Mouse (Mus musculus): Measurements from ENCODE around the gene Rpl9-ps1. TPM values are rescaled to one million over a fixed set of nuclear protein-coding genes. Genes with fewer than 3 reads are reported as not detected.
A peak's percentile ranks its signal among the peaks of the same experiment; 100 is the strongest.

The Rpl9-ps1 gene
- polyA plus RNA-seq, 1 experiment from 2014 or later, result not detected

DNA sequence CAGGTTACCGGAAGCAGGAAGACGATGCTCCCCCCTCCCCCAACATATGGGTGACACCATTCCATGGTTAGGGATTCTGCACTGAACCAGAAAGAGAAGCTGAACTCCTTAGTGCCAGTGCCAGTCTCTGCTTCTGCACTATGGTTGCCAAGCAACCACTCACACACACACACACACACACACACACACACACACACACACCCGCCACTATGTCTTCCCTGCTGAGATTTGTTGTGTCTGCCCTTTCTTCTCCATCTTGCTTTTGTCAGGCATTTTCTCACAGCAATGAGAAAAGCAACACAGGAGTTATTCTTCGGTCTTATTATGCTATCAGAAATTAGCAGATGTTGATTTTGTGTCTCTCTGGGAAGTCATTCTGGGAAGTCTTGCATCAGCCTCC is 11.0 kb downstream of the Rpl9-ps1 start:
- no peak overlapping the region for H3K9ac ChIP-seq (replicated peaks; ENCODE audit: low read length)
- peak; percentile 39 for DNase-seq

DNA sequence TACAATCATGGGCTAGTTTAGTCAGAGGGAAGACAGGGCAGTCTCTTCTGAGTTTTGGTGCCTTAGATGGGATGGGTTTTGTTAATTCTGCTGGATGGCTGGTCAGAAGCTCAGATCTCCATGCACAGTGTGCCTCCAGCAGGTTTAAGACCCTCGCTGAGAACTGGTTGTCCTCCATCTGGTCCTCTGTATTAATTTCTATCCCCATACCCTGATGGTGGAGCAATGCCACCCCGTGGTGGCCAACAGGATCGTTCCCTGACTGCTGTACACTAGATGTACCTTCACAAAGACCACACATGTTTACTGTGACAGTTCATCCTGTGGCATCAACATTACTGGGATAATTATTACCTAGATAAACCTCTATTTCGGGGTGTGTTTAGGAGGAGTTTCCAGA is 12.7 kb downstream of the Rpl9-ps1 start:
- WGBS, result 69% methylated on average over 4 of the region's 4 CpGs
- no peak for DNase-seq
- H3K36me3 ChIP-seq (ENCODE audit: control insufficient read depth, insufficient read depth, low read length), result no peaks in the 10 kb centered on the region
- H3K4me3 ChIP-seq (replicated peaks; ENCODE audit: low read depth, low read length), result no peak overlapping the region
- no peaks in the 10 kb centered on the region for H3K27me3 ChIP-seq (ENCODE audit: control insufficient read depth, insufficient read depth, low read length)
- no peak overlapping the region for H3K27ac ChIP-seq (replicated peaks; ENCODE audit: low read depth, low read length)
- H3K9me3 ChIP-seq (ENCODE audit: control insufficient read depth, low read length), result no peaks in the 10 kb centered on the region
- no peak overlapping the region for H3K4me2 ChIP-seq (ENCODE audit: low read length)
- ATAC-seq (ENCODE audit: low FRiP score, low TSS enrichment), result no peak
- H3K9ac ChIP-seq (replicated peaks; ENCODE audit: low read length), result no peak overlapping the region
- H3K4me1 ChIP-seq (ENCODE audit: control insufficient read depth, insufficient read depth, low read length), result no peaks in the 10 kb centered on the region

More for the DNA sequence above, 11.0 kb downstream of the Rpl9-ps1 start:
- no peaks in the 10 kb centered on the region for H3K36me3 ChIP-seq (ENCODE audit: control insufficient read depth, insufficient read depth, low read length)
- ATAC-seq (ENCODE audit: low FRiP score, low TSS enrichment), result no peak
- H3K27ac ChIP-seq (replicated peaks; ENCODE audit: low read depth, low read length), result no peak overlapping the region
- H3K9me3 ChIP-seq (ENCODE audit: control insufficient read depth, low read length), result no peaks in the 10 kb centered on the region
- no peaks in the 10 kb centered on the region for H3K4me1 ChIP-seq (ENCODE audit: control insufficient read depth, insufficient read depth, low read length)
- H3K4me2 ChIP-seq (ENCODE audit: low read length), result no peak overlapping the region
- no peaks in the 10 kb centered on the region for H3K27me3 ChIP-seq (ENCODE audit: control insufficient read depth, insufficient read depth, low read length)
- H3K4me3 ChIP-seq (replicated peaks; ENCODE audit: low read depth, low read length), result no peak overlapping the region
- WGBS, result 39% methylated on average over 4 of the region's 4 CpGs

DNA sequence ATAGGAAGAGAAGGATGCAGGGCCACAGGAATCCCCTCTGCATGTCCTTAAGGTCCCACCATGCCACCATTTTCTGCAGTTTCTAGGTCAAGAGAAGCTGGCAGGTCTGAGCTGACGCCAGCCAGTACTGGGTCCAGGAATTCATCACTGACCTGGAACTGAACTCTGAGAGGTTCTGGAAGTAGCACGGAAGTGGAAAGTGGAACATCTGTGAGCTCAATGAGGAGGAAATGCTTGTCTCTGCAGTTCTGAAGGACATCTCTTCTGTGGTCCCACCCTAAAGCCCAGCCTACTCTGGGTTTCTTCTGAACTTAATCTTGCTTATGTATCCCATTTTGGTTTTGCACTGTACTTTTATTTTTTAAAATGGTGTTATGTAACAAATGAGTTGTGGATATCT is 14.4 kb downstream of the Rpl9-ps1 start:
- no peak overlapping the region for H3K4me3 ChIP-seq (replicated peaks; ENCODE audit: low read depth, low read length)
- no peak overlapping the region for H3K9ac ChIP-seq (replicated peaks; ENCODE audit: low read length)
- no peaks in the 10 kb centered on the region for H3K4me1 ChIP-seq (ENCODE audit: control insufficient read depth, insufficient read depth, low read length)
- H3K4me2 ChIP-seq (ENCODE audit: low read length), result no peak overlapping the region
- no peaks in the 10 kb centered on the region for H3K27me3 ChIP-seq (ENCODE audit: control insufficient read depth, insufficient read depth, low read length)
- H3K27ac ChIP-seq (replicated peaks; ENCODE audit: low read depth, low read length), result no peak overlapping the region
- no peaks in the 10 kb centered on the region for H3K36me3 ChIP-seq (ENCODE audit: control insufficient read depth, insufficient read depth, low read length)
- no peaks in the 10 kb centered on the region for H3K9me3 ChIP-seq (ENCODE audit: control insufficient read depth, low read length)
- DNase-seq (no peak), ATAC-seq (ENCODE audit: low FRiP score, low TSS enrichment) (no peak)
- 94% methylated on average over 2 of the region's 2 CpGs for WGBS

DNA sequence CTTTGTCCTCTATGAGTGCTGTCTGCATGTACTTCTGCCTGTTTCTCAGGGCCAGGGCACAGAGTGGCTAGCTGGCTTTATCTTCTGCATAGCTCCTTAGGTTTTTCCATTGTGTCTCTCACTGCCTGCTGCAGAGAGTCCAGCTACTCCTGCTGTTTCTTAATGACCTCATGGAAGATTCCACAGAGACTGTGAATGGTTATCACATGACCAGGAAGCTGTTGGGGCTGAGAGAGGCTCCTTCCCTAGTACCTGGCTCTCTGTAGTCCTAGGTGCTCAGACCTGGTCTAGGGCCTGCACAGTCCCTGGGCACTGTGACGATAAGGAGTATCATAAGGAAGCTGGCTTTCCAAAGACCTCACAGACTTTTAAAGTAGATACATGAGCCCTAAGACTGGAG is 14.8 kb downstream of the Rpl9-ps1 start:
- ATAC-seq (ENCODE audit: low FRiP score, low TSS enrichment) (no peak), DNase-seq (no peak)
- Histone ChIP-seq H3K4me2 (ENCODE audit: low read length) (no peak overlapping the region), H3K27ac (replicated peaks; ENCODE audit: low read depth, low read length) (no peak overlapping the region), H3K9me3 (ENCODE audit: control insufficient read depth, low read length) (no peaks in the 10 kb centered on the region), H3K36me3 (ENCODE audit: control insufficient read depth, insufficient read depth, low read length) (no peaks in the 10 kb centered on the region), H3K9ac (replicated peaks; ENCODE audit: low read length) (no peak overlapping the region), H3K4me1 (ENCODE audit: control insufficient read depth, insufficient read depth, low read length) (no peaks in the 10 kb centered on the region), H3K27me3 (ENCODE audit: control insufficient read depth, insufficient read depth, low read length) (no peaks in the 10 kb centered on the region), H3K4me3 (replicated peaks; ENCODE audit: low read depth, low read length) (no peak overlapping the region)
- 94% methylated on average over 1 of the region's 1 CpGs for WGBS

DNA sequence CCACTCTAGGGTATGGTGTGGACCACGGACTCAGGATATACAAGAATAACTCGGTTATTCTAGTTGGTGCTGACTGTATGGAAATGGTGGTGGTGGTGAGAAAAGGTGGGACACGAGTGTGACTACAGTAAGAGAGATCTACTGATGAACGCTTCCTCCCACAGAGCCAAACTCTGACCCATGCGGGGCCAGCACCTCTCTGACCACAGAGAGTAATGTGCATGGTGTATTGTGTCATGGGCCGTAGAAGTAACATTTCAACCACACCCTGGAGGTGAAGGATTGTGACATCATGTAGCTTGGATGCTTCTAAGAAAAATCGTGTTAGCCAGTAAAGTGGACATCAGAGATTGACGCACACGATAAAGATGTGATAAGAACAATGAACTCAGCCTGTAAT is 16.6 kb downstream of the Rpl9-ps1 start:
- Histone ChIP-seq H3K27me3 (ENCODE audit: control insufficient read depth, insufficient read depth, low read length) (no peaks in the 10 kb centered on the region), H3K27ac (replicated peaks; ENCODE audit: low read depth, low read length) (no peak overlapping the region), H3K36me3 (ENCODE audit: control insufficient read depth, insufficient read depth, low read length) (no peaks in the 10 kb centered on the region), H3K4me1 (ENCODE audit: control insufficient read depth, insufficient read depth, low read length) (no peaks in the 10 kb centered on the region), H3K4me3 (replicated peaks; ENCODE audit: low read depth, low read length) (no peak overlapping the region), H3K9me3 (ENCODE audit: control insufficient read depth, low read length) (no peaks in the 10 kb centered on the region), H3K9ac (replicated peaks; ENCODE audit: low read length) (no peak overlapping the region), H3K4me2 (ENCODE audit: low read length) (no peak overlapping the region)
- WGBS, result 89% methylated on average over 9 of the region's 9 CpGs
- DNase-seq (no peak), ATAC-seq (ENCODE audit: low FRiP score, low TSS enrichment) (no peak)

DNA sequence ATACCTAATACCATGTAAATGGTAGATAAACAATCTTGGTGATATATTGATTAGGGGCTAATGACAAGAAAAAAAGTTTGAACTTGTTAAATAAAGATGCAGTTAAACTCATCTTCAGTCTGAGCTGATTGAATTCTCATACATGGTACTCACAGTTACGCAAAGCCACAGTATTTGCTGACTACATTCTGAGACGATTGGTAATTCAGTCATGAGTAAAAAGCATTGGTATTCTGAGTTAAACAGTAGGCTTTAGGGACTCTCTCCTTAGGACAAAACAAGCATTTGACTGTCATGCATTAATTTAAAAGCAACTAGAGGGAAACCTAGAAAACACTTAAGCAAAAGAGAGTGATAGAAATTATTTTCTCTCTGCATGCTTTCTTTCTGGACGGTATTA is 21.8 kb downstream of the Rpl9-ps1 start:
- DNase-seq (no peak), ATAC-seq (ENCODE audit: low FRiP score, low TSS enrichment) (no peak)
- Histone ChIP-seq H3K9me3 (ENCODE audit: control insufficient read depth, low read length) (no peaks in the 10 kb centered on the region), H3K4me2 (ENCODE audit: low read length) (no peak overlapping the region), H3K36me3 (ENCODE audit: control insufficient read depth, insufficient read depth, low read length) (no peaks in the 10 kb centered on the region), H3K27ac (replicated peaks; ENCODE audit: low read depth, low read length) (no peak overlapping the region), H3K4me3 (replicated peaks; ENCODE audit: low read depth, low read length) (no peak overlapping the region), H3K9ac (replicated peaks; ENCODE audit: low read length) (no peak overlapping the region), H3K4me1 (ENCODE audit: control insufficient read depth, insufficient read depth, low read length) (no peaks in the 10 kb centered on the region), H3K27me3 (ENCODE audit: control insufficient read depth, insufficient read depth, low read length) (no peaks in the 10 kb centered on the region)
- WGBS, result 89% methylated on average over 3 of the region's 3 CpGs

DNA sequence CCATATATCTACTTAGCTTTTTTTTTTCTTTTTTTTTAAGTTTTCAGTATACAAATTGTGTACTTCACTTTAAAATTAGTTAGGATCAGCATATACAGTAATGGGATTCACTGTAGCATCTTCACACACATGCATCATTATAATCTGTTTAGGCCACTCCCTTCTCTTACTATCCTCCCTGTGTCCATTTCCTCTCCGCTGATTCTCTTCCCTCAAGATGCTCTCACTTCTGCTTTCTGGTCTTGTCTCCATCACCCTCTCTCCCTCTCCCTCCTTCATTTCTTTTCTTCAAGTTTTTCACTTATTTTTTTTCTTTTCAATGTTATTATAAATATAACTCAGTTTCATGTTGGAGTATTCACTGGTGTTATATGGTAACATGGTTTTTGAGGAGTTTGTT is 26.4 kb downstream of the Rpl9-ps1 start:
- no peak overlapping the region for H3K27ac ChIP-seq (replicated peaks; ENCODE audit: low read depth, low read length)
- H3K9ac ChIP-seq (replicated peaks; ENCODE audit: low read length), result no peak overlapping the region
- no peak overlapping the region for H3K4me2 ChIP-seq (ENCODE audit: low read length)
- H3K4me1 ChIP-seq (ENCODE audit: control insufficient read depth, insufficient read depth, low read length), result no peaks in the 10 kb centered on the region
- H3K9me3 ChIP-seq (ENCODE audit: control insufficient read depth, low read length), result no peaks in the 10 kb centered on the region
- H3K4me3 ChIP-seq (replicated peaks; ENCODE audit: low read depth, low read length), result no peak overlapping the region
- DNase-seq, result no peak
- WGBS, result 94% methylated on average over 1 of the region's 1 CpGs
- no peaks in the 10 kb centered on the region for H3K36me3 ChIP-seq (ENCODE audit: control insufficient read depth, insufficient read depth, low read length)
- H3K27me3 ChIP-seq (ENCODE audit: control insufficient read depth, insufficient read depth, low read length), result no peaks in the 10 kb centered on the region
- no peak for ATAC-seq (ENCODE audit: low FRiP score, low TSS enrichment)

DNA sequence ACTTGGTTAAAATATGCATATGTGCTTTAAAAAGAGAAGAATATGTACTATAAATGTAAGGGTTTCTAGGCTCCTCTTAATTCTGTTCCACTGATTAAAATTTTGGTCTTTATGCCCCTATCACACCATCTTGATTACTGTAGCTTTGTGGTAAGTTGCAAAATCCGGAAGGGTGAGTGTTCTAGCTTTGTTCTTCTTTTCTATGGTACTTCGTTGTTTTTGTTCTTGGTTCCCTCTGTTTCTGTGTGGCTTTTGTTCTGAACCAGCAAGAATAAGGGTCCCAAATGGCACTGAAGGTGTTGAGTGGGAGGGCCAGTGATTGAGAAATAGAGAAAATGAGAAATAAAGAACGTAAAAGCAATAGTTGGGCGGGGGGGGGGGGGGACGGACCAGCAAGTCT is 27.2 kb downstream of the Rpl9-ps1 start:
- ATAC-seq (ENCODE audit: low FRiP score, low TSS enrichment), result no peak
- Histone ChIP-seq H3K9me3 (ENCODE audit: control insufficient read depth, low read length) (no peaks in the 10 kb centered on the region), H3K27me3 (ENCODE audit: control insufficient read depth, insufficient read depth, low read length) (no peaks in the 10 kb centered on the region), H3K36me3 (ENCODE audit: control insufficient read depth, insufficient read depth, low read length) (no peaks in the 10 kb centered on the region), H3K4me3 (replicated peaks; ENCODE audit: low read depth, low read length) (no peak overlapping the region), H3K4me2 (ENCODE audit: low read length) (no peak overlapping the region), H3K27ac (replicated peaks; ENCODE audit: low read depth, low read length) (no peak overlapping the region), H3K4me1 (ENCODE audit: control insufficient read depth, insufficient read depth, low read length) (no peaks in the 10 kb centered on the region), H3K9ac (replicated peaks; ENCODE audit: low read length) (no peak overlapping the region)
- no peak for DNase-seq
- WGBS, result 55% methylated on average over 5 of the region's 5 CpGs

DNA sequence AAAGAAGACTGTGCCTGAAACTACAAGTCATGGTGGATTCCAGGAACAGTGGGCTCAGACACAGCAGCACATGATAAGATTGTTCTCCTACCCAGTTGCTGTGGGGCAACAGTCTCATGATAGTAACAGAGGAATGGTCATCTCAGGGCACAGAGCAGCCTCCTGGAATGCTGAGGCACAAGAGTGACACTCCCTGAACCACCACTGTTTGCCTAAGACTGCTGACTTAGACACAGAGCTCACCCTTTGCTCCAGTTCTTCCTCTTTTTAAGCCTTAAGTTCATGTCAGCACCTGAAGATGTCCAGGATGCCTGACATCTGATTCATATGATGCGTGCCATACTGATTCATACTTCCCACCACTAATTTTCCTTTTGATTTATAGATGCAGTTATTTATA is 28.8 kb downstream of the Rpl9-ps1 start:
- H3K9ac ChIP-seq (replicated peaks; ENCODE audit: low read length), result no peak overlapping the region
- WGBS, result 94% methylated on average over 1 of the region's 1 CpGs
- no peaks in the 10 kb centered on the region for H3K36me3 ChIP-seq (ENCODE audit: control insufficient read depth, insufficient read depth, low read length)
- no peaks in the 10 kb centered on the region for H3K9me3 ChIP-seq (ENCODE audit: control insufficient read depth, low read length)
- ATAC-seq (ENCODE audit: low FRiP score, low TSS enrichment), result no peak
- H3K4me2 ChIP-seq (ENCODE audit: low read length), result no peak overlapping the region
- no peak overlapping the region for H3K4me3 ChIP-seq (replicated peaks; ENCODE audit: low read depth, low read length)
- no peaks in the 10 kb centered on the region for H3K27me3 ChIP-seq (ENCODE audit: control insufficient read depth, insufficient read depth, low read length)
- H3K4me1 ChIP-seq (ENCODE audit: control insufficient read depth, insufficient read depth, low read length), result no peaks in the 10 kb centered on the region
- DNase-seq, result no peak
- H3K27ac ChIP-seq (replicated peaks; ENCODE audit: low read depth, low read length), result no peak overlapping the region
